Mouse (Mus musculus): ENCODE measurements around the gene Zfp354b. TPM values are rescaled to one million over a fixed set of nuclear protein-coding genes. Genes with fewer than 3 reads are reported as not detected.

Zfp354b gene
- polyA plus RNA-seq, 1 experiment: 0.04 TPM

- Histone ChIP-seq H3K4me3 (ENCODE audit: control insufficient read depth, insufficient read depth, low read length) (peak within 1 kb of the TSS; percentile 94), H3K36me3 (ENCODE audit: control insufficient read depth, insufficient read depth, low read length) (no peaks in the 10 kb centered on the region), H3K27ac (ENCODE audit: control insufficient read depth, insufficient read depth, low read length) (no peak within 1 kb of the TSS), H3K4me1 (replicated peaks; ENCODE audit: control insufficient read depth, insufficient read depth, low read length) (no peaks in the 10 kb centered on the region; the same call in 1 of the 2 replicates), H3K27me3 (ENCODE audit: control insufficient read depth, insufficient read depth, low read length) (no peaks in the 10 kb centered on the region)
- under 1% methylated on average over 47 of the region's 47 CpGs for WGBS
- peak; percentile 88 for DNase-seq
- peak; percentile 45; the same call in 1 of the 2 replicates for TF ChIP-seq CTCF (IDR thresholded peaks at IDR 0.05; ENCODE audit: borderline replicate concordance, control insufficient read depth, extremely low read depth, insufficient read depth, low read length, poor library complexity)
- no peak for TF ChIP-seq POLR2A (IDR thresholded peaks at IDR 0.05; ENCODE audit: control insufficient read depth, extremely low read depth, insufficient read depth, low read length, poor library complexity)
Measured at GRCm38 (mm10) chr11:50915671-50916320, 15.6 kb downstream of the Zfp354b start, which contains the start of gene Zfp2. Zfp2 (minus strand) TSS chr11:50916165.

- H3K27ac ChIP-seq (ENCODE audit: control insufficient read depth, insufficient read depth, low read length): no peak overlapping the region
- 95% methylated on average over 3 of the region's 3 CpGs for WGBS
Measured at GRCm38 (mm10) chr11:50914461-50914860, 17.0 kb downstream of the Zfp354b start.

DNA sequence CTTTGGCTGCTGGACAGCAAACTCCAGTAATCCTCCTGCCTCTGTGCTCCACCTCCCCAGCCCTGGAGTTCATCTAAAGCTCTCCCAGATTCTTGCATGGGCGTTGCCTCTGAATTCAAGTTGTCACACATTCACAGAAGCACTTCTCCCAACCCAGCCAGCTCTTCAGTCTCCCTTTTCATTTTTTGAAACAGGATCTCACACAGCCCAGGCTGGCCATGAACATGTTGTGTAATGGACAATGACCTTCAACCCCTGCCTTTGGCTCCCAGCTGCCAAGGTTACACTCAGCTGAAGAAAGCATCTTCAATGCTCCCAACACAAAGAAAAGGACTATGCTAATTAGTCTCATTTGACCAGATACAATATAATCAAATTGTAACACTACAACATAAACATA is 18.1 kb downstream of the Zfp354b start:
- H3K27ac ChIP-seq (ENCODE audit: control insufficient read depth, insufficient read depth, low read length): no peak overlapping the region
- 91% methylated on average over 1 of the region's 1 CpGs for WGBS
- DNase-seq: no peak

More at GRCm38 (mm10) chr11:50914461-50914860, 17.0 kb downstream of the Zfp354b start:
- Histone ChIP-seq H3K27me3 (ENCODE audit: control insufficient read depth, insufficient read depth, low read length) (no peaks in the 10 kb centered on the region), H3K36me3 (ENCODE audit: control insufficient read depth, insufficient read depth, low read length) (no peaks in the 10 kb centered on the region), H3K4me3 (ENCODE audit: control insufficient read depth, insufficient read depth, low read length) (no peak overlapping the region), H3K4me1 (replicated peaks; ENCODE audit: control insufficient read depth, insufficient read depth, low read length) (no peaks in the 10 kb centered on the region; the same call in 1 of the 2 replicates)
- no peak for DNase-seq
- TF ChIP-seq CTCF (IDR thresholded peaks at IDR 0.05; ENCODE audit: borderline replicate concordance, control insufficient read depth, extremely low read depth, insufficient read depth, low read length, poor library complexity) (no peak), POLR2A (IDR thresholded peaks at IDR 0.05; ENCODE audit: control insufficient read depth, extremely low read depth, insufficient read depth, low read length, poor library complexity) (no peak)

DNA sequence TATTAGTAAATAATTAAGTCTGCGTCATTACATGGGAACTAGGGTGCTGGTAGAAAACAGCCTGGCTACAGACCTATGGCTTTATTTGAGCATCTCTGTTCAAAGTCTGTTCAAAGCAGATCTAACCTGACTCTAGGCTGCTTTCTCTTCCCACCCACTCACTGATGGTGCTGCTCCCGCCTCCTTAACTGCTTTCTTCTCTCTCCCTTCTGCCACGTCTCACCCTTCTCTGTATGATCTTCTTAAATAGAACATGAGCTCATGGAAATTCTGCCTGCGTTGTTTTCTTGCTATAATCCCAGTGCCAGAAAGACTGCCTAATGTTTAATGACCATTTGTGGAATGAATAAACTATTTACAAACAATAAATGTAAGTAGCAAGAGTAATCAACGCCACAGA is 23.3 kb downstream of the Zfp354b start:
- 96% methylated on average over 5 of the region's 5 CpGs for WGBS
- Histone ChIP-seq H3K27ac (ENCODE audit: control insufficient read depth, insufficient read depth, low read length) (no peak overlapping the region), H3K27me3 (ENCODE audit: control insufficient read depth, insufficient read depth, low read length) (no peaks in the 10 kb centered on the region), H3K4me3 (ENCODE audit: control insufficient read depth, insufficient read depth, low read length) (no peak overlapping the region), H3K4me1 (replicated peaks; ENCODE audit: control insufficient read depth, insufficient read depth, low read length) (no peaks in the 10 kb centered on the region), H3K36me3 (ENCODE audit: control insufficient read depth, insufficient read depth, low read length) (no peaks in the 10 kb centered on the region)
- no peak for DNase-seq
- TF ChIP-seq CTCF (IDR thresholded peaks at IDR 0.05; ENCODE audit: borderline replicate concordance, control insufficient read depth, extremely low read depth, insufficient read depth, low read length, poor library complexity) (no peak), POLR2A (IDR thresholded peaks at IDR 0.05; ENCODE audit: control insufficient read depth, extremely low read depth, insufficient read depth, low read length, poor library complexity) (no peak)

More for the DNA sequence above, 18.1 kb downstream of the Zfp354b start:
- H3K4me3 ChIP-seq (ENCODE audit: control insufficient read depth, insufficient read depth, low read length): no peak overlapping the region
- H3K36me3 ChIP-seq (ENCODE audit: control insufficient read depth, insufficient read depth, low read length): no peaks in the 10 kb centered on the region
- no peak for TF ChIP-seq CTCF (IDR thresholded peaks at IDR 0.05; ENCODE audit: borderline replicate concordance, control insufficient read depth, extremely low read depth, insufficient read depth, low read length, poor library complexity)
- no peak for TF ChIP-seq POLR2A (IDR thresholded peaks at IDR 0.05; ENCODE audit: control insufficient read depth, extremely low read depth, insufficient read depth, low read length, poor library complexity)
- no peaks in the 10 kb centered on the region; the same call in 1 of the 2 replicates for H3K4me1 ChIP-seq (replicated peaks; ENCODE audit: control insufficient read depth, insufficient read depth, low read length)
- no peaks in the 10 kb centered on the region for H3K27me3 ChIP-seq (ENCODE audit: control insufficient read depth, insufficient read depth, low read length)

DNA sequence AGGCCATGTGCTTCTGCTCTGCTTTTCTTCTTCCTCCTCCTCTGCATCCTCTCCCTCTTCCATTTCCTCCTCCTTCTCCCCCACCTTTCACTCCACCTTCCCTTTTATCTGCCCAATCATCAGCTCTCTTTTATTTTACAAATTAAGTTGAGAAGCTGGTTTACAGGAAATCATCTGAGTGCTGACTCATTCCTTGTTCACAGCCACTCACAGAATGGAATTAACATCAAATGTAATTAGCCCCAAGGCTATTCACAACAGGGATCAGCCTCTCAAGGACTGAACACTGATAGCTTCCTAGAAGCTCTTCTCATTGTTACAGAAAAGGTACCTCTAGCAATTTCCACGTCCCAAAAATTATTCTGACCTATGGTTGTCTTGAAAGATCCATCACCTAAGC is 34.1 kb downstream of the Zfp354b start:
- 79% methylated on average over 1 of the region's 1 CpGs for WGBS
- TF ChIP-seq POLR2A (IDR thresholded peaks at IDR 0.05; ENCODE audit: control insufficient read depth, extremely low read depth, insufficient read depth, low read length, poor library complexity) (no peak), CTCF (IDR thresholded peaks at IDR 0.05; ENCODE audit: borderline replicate concordance, control insufficient read depth, extremely low read depth, insufficient read depth, low read length, poor library complexity) (no peak)
- H3K4me3 ChIP-seq (ENCODE audit: control insufficient read depth, insufficient read depth, low read length): no peak overlapping the region
- no peak for DNase-seq
- no peaks in the 10 kb centered on the region for H3K27me3 ChIP-seq (ENCODE audit: control insufficient read depth, insufficient read depth, low read length)
- H3K4me1 ChIP-seq (replicated peaks; ENCODE audit: control insufficient read depth, insufficient read depth, low read length): no peaks in the 10 kb centered on the region
- H3K36me3 ChIP-seq (ENCODE audit: control insufficient read depth, insufficient read depth, low read length): no peaks in the 10 kb centered on the region
- H3K27ac ChIP-seq (ENCODE audit: control insufficient read depth, insufficient read depth, low read length): no peak overlapping the region

GRCm38 (mm10) chr11:50892441-50892840 is 39.0 kb downstream of the Zfp354b start:
- Histone ChIP-seq H3K4me3 (ENCODE audit: control insufficient read depth, insufficient read depth, low read length) (no peak overlapping the region), H3K36me3 (ENCODE audit: control insufficient read depth, insufficient read depth, low read length) (no peaks in the 10 kb centered on the region), H3K27me3 (ENCODE audit: control insufficient read depth, insufficient read depth, low read length) (no peaks in the 10 kb centered on the region), H3K27ac (ENCODE audit: control insufficient read depth, insufficient read depth, low read length) (no peak overlapping the region), H3K4me1 (replicated peaks; ENCODE audit: control insufficient read depth, insufficient read depth, low read length) (no peaks in the 10 kb centered on the region)
- WGBS: 45% methylated on average over 2 of the region's 2 CpGs
- TF ChIP-seq POLR2A (IDR thresholded peaks at IDR 0.05; ENCODE audit: control insufficient read depth, extremely low read depth, insufficient read depth, low read length, poor library complexity) (no peak), CTCF (IDR thresholded peaks at IDR 0.05; ENCODE audit: borderline replicate concordance, control insufficient read depth, extremely low read depth, insufficient read depth, low read length, poor library complexity) (no peak)
- DNase-seq: peak; percentile 18

Measured in thymus, adult 2 months (tissue).